Mouse (Mus musculus) spleen, adult 2 months (tissue): Measurements from ENCODE around the gene Patl2. TPM values are rescaled to one million over a fixed set of nuclear protein-coding genes. Genes with fewer than 3 reads are reported as not detected.

Source experiments
- DNase-seq, 2 experiments: peaks; one replicate each; pipeline versions ENCODE4 v3.0.0 to v3.0.0-alpha.2; 2012 to 2021; ENCODE audit warnings: low spot score in 2 of 2, low read depth in 1 of 2
- H3K27ac ChIP-seq: fragments of 200-500 bp; 2 replicates; pipeline ENCODE4 v1.5.1; 2012; ENCODE audit warnings: low read length, inconsistent platforms; ENCODE audit not compliant: insufficient read depth
- H3K27me3 ChIP-seq: fragments of 200-500 bp; 2 replicates; pipeline ENCODE4 v1.6.1; 2012; ENCODE audit warnings: mild to moderate bottlenecking, moderate library complexity, low read length, inconsistent platforms; ENCODE audit not compliant: control insufficient read depth, insufficient read depth
- H3K36me3 ChIP-seq: fragments of 200-500 bp; 2 replicates; pipeline ENCODE4 v1.6.1; 2012; ENCODE audit warnings: mild to moderate bottlenecking, low read length, inconsistent platforms; ENCODE audit not compliant: control insufficient read depth, insufficient read depth
- H3K4me1 ChIP-seq: fragments of 200-500 bp; 2 replicates; pipeline ENCODE4 v1.6.1; 2011; ENCODE audit warnings: inconsistent platforms; ENCODE audit not compliant: control insufficient read depth, insufficient read depth, insufficient read length
- H3K4me3 ChIP-seq: fragments of 200-500 bp; 2 replicates; pipeline ENCODE4 v1.5.1; 2011; ENCODE audit warnings: mild to moderate bottlenecking, inconsistent platforms; ENCODE audit not compliant: insufficient read depth, insufficient read length; ENCODE audit errors: extremely low read depth
- CTCF ChIP-seq: fragments of 200-500 bp; IDR thresholded peaks from 2 replicates; pipeline ENCODE4 v1.5.1; 2011; ENCODE audit warnings: mild to moderate bottlenecking, inconsistent platforms; ENCODE audit not compliant: insufficient read depth, insufficient read length, insufficient replicate concordance; ENCODE audit errors: extremely low read depth
- POLR2A ChIP-seq: fragments of 200-500 bp; IDR thresholded peaks from 2 replicates; pipeline ENCODE4 v1.6.1; 2011; ENCODE audit warnings: low read depth, low read length, inconsistent platforms
- WGBS: fragments of 180-500 bp; shearing (Covaris S2); methylation state at CpG from one replicate; pipeline ENCODE4 v1.1.7; 2018; 5-methylcytosine and 5-hydroxymethylcytosine counted together
- polyA plus RNA-seq: library from polyadenylated mRNA; depleted of rRNA; stranded (reverse); fragments of >200 nt; gene quantifications from 2 replicates; pipeline ENCODE4 v1.2.3, GENCODE M21; 2012; rRNA removed

Patl2 gene
- polyA plus RNA-seq, 1 experiment: 0.11 TPM

GRCm38 (mm10) chr2:122086446-122086845 lies 99.5 kb downstream of the Patl2 start:
- 86% methylated on average over 4 of the region's 4 CpGs for WGBS
- Histone ChIP-seq H3K4me1 (no peaks in the 10 kb centered on the region), H3K27me3 (no peaks in the 10 kb centered on the region), H3K36me3 (peaks cover 36% of the 10 kb centered on the region), H3K4me3 (no peak overlapping the region), H3K27ac (no peak overlapping the region)
- no peak for TF ChIP-seq POLR2A
- no peak for TF ChIP-seq CTCF
- no peak for DNase-seq

DNA sequence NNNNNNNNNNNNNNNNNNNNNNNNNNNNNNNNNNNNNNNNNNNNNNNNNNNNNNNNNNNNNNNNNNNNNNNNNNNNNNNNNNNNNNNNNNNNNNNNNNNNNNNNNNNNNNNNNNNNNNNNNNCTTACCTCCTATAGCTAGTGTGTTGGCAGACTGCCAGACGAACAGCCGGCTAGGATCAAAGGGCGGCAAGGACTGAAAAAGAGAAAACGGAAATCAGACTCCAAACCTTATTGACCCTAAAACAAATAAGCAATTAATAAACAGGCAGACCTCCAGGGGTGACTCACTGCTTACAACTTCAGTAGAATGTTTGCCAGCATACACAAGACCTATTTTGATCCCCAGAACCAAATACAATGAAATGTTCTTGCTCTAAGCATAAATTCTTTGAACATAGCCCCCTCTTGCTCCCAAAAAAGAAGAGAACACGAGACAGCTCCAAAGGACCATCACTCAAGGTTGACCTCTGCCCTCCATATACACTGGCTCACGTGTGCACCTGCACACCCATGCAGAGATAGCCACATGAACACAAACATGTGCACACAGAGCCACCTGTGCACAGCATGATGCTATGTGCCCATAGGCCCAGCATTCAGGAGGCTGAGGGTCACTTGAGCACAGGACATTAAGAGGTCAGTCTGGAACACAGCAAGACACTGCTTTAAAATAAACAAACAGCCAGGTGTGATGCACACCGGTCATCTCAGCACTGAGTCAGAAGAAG lies 104.1 kb downstream of the Patl2 start:
- peaks cover 34% of the 10 kb centered on the region for H3K36me3 ChIP-seq
- TF ChIP-seq POLR2A: no peak
- DNase-seq: no peak
- no peak overlapping the region for H3K4me3 ChIP-seq
- H3K27me3 ChIP-seq: no peaks in the 10 kb centered on the region
- 87% methylated on average over 7 of the region's 7 CpGs for WGBS
- H3K4me1 ChIP-seq: no peaks in the 10 kb centered on the region
- no peak overlapping the region for H3K27ac ChIP-seq

Other genes starting within 250 kb of the Patl2 start
- gene Ctdspl2, start 230.2 kb downstream of the Patl2 start, polyA plus RNA-seq: 2.9 and 3.1 TPM in 2 replicates
- gene Mageb3, start 230.1 kb downstream of the Patl2 start, polyA plus RNA-seq: not detected in 2 replicates
- 3.2 and 4.7 TPM in 2 replicates for gene Eif3j1, start 157.6 kb downstream of the Patl2 start, polyA plus RNA-seq
- 7.1 and 8.5 TPM in 2 replicates for gene Spg11, start 67.8 kb downstream of the Patl2 start, polyA plus RNA-seq
- gene B2m, start 38.5 kb downstream of the Patl2 start, polyA plus RNA-seq: 1,293 and 1,365 TPM in 2 replicates
- not detected in 2 replicates for gene Trim69, start 25.5 kb downstream of the Patl2 start, polyA plus RNA-seq
- gene Terb2, start 83 bp upstream of the Patl2 start, polyA plus RNA-seq: not detected in 2 replicates
- gene Sord, start 48.6 kb upstream of the Patl2 start, polyA plus RNA-seq: 6.8 and 6.9 TPM in 2 replicates
- gene Duox2, start 112.3 kb upstream of the Patl2 start, polyA plus RNA-seq: 0.02 TPM in 1 of 2 replicates, not detected in the other
- not detected in 2 replicates for gene Duoxa2, start 112.7 kb upstream of the Patl2 start, polyA plus RNA-seq
- not detected in 2 replicates for gene Duoxa1, start 127.5 kb upstream of the Patl2 start, polyA plus RNA-seq
- gene Duox1, start 129.5 kb upstream of the Patl2 start, polyA plus RNA-seq: not detected in 2 replicates
- gene Shf, start 183.0 kb upstream of the Patl2 start, polyA plus RNA-seq: 4.3 and 5.5 TPM in 2 replicates
- 24.8 and 26.5 TPM in 2 replicates for gene Slc28a2, start 240.3 kb upstream of the Patl2 start, polyA plus RNA-seq